Mouse (Mus musculus) activated CD4-positive, CD25-positive, alpha-beta regulatory T cell (primary cell): ENCODE results near the gene Slc16a4. TPM values are rescaled to one million over a fixed set of nuclear protein-coding genes. Genes with fewer than 3 reads are reported as not detected.

Experiments
- polyA plus RNA-seq, 2 experiments: library from polyadenylated mRNA; unstranded; fragments of 100-300 nt; shearing (Covaris generic); gene quantifications; one replicate each; pipeline ENCODE4 v1.2.1; 2017

Gene Slc16a4
- polyA plus RNA-seq, result 1 to 10 TPM in 1 of 2 experiments, under 1 TPM in 1; 0.61 to 1.4 TPM

DNA sequence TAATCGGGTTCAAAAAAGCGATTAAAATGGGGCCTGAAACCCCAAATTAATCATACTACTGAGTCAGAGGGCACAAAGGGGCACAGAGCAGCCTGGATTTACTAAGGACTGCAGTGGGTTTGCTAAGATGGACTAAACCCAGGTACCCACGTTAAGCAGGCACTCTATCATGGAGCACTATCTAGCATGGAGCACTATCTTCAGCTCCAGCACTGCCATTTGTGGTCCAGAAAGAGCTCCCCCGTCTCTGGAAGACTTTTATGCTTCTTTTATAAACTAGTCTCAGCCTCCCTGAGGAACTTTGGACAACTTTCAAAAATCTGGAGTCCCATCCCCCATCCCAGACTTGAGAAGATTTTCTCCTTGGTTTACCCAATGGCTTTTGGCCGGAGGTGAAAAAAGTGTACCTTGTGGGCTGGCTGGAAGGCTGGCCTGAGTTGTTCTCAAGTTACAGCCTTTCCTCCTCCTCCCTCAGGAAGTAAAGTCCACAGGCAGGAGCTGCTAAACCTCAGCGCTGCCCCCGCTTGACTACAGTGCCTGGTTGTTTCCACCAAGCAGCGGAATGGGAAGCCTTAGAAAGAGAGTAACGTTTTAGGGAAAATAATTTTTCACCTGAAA, at the start of gene Slc16a4:
Slc16a4 (plus strand) TSS at position 467 of the 618 bp plus-strand sequence.

DNA sequence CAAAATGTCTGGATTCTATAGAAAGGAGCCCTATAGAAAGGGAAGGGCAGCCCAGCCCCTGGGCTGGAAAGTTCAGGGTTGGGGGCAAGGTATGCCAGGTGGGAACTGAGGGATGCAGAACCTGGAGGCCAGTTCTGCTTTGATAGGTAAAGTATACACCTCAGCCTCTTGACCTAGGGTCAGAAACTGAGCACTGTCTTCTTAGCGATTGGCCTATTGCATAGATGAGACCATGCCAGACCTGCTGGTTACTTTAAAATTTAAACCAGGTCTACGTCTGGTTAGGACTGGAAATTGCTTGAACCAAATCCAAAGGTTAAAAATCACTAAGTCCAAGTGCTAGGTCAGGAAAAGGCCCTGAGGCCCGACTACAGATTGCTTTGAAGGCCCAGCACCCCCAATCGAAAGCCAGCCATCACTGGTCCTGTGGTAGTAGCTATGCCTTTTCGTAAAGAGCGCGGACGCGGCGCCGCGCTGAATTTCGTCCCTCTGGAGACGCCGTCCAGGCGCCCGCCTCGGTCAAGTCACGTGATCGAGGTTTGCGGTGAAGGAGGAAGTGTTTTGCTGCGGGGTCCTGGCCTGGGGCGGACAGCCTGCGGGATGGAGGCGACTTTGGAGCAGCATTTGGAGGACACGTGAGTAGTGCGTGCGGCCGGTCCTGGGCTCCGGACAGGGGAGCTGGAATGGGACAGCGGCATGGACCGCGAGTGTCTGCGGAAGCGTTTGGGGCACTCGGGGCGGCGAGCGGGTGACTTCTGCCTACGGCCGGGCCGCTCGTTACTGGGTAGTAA, 12.4 kb upstream of the Slc16a4 start, which contains the start of gene Lamtor5:
Lamtor5 (plus strand) TSS at position 380 of the 791 bp plus-strand sequence.

DNA sequence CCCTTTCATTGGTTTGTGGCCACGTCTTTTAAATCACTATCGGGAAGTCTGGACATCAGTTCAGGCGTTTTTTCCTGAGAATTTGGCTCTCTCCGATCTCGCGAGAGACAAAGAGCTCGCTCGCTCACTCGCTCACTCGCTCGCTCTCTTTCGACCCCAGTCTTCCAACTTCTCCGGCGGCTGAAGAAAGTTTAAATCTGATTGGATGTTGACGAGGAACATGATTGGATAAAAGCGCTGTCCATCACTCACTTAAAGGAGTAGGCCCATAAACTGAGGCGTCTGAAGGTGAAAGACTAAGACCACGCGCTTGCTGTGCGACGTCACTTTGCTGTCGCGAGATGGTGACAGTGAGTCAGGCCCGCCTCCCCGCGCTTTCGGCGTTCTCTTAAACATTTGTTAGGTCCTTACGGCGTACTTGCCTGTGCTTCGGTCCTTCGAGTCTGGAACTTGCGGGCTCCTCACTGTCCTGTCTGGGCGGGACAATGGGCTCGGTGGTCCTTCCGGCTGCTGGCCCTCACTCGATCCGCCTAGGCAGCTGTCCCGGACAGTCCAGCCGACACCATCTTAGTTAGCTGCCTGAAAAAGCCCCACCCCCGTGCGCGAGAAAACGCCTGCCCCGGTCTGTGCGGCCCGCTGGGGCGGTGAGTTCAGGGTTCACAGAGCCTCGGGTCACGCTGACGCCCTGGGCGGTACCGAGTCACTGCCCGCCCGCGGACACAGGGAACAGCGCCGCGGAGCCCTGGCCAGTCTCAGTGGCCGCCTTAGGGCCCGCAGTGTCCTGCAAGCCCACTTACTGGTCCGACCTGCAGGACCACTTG, 42.6 kb downstream of the Slc16a4 start, which contains the start of gene Rbm15:
Rbm15 (minus strand) TSS at position 293 of the 821 bp plus-strand sequence.

Other genes with a start within 250 kb of the Slc16a4 start
- 1 to 10 TPM in 1 of 2 experiments, under 1 TPM in 1; 0.11 to 1.4 TPM for gene Kcna2, start 190.1 kb upstream of the Slc16a4 start, polyA plus RNA-seq
- gene Kcna10, start 108.2 kb upstream of the Slc16a4 start, polyA plus RNA-seq, result not detected
- gene Cym, start 69.5 kb upstream of the Slc16a4 start, polyA plus RNA-seq, result not detected
- under 1 TPM in 1 of 2 experiments, not detected in 1; 0.16 TPM for gene A630076J17Rik, start 60.6 kb upstream of the Slc16a4 start, polyA plus RNA-seq
- gene Prok1, start 51.5 kb upstream of the Slc16a4 start, polyA plus RNA-seq, result under 1 TPM in 1 of 2 experiments, not detected in 1; 0.09 TPM
- gene Lamtor5, start 12.4 kb upstream of the Slc16a4 start, polyA plus RNA-seq, result 100 to 1,000 TPM; 226 to 286 TPM
- gene Rbm15, start 42.4 kb downstream of the Slc16a4 start, polyA plus RNA-seq, result 1 to 10 TPM; 5.8 to 8.6 TPM
- gene Kcnc4, start 168.3 kb downstream of the Slc16a4 start, polyA plus RNA-seq, result under 1 TPM in 1 of 2 experiments, not detected in 1; 0.07 TPM
- not detected for gene Slc6a17, start 226.8 kb downstream of the Slc16a4 start, polyA plus RNA-seq